Mouse (Mus musculus): ENCODE data around the gene Fam57a. TPM values are rescaled to one million over a fixed set of nuclear protein-coding genes. Genes with fewer than 3 reads are reported as not detected.

The Fam57a gene
- 14.4 and 16.0 TPM in 2 replicates for polyA plus RNA-seq (2021; fragmentation: Nextera tagmentation)
- long read RNA-seq, experiment 1, partial matches to known transcripts = 0 of 14 reads
- long read RNA-seq, experiment 1, other reads (novel, unspliced or antisense) = 11 of 14 reads
- long read RNA-seq, experiment 2, full-length matches to known transcripts = 28 of 52 reads
- long read RNA-seq, experiment 2, partial matches to known transcripts = 3 of 52 reads
- long read RNA-seq, experiment 2, other reads (novel, unspliced or antisense) = 21 of 52 reads

DNA sequence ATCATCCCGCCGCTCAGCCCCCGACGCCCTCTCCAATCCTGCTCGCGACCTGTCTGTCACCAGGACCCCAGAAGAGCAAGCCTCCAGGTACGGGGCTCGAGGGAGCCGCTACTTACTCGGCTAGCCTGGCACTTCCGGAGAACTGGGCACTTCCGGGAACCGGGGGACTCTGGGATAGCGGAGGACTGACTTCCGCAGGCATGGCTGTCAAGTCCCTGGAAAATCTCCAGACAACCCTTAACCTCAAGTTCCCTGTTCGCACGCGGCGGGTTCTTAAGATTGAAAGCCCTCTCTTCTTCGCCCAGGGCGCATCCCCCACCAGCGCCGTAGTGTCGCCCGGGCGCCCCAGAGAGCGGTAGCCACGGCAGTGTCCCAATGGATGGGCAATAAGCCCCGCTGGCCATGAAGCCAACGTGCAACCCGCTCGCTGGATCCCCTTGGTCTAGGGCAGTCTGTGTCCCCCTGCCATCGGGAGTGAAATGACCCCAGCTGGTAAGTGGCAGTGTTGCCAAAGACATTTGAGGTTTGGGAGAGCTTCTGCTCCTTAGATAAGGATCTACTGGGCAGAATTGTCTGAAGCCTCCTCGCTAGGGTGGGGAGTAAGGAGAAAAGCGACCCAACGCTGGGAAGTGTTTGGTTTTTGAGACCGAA lies at the start of gene Fam57a, which contains the start of gene Vps53:
Fam57a (plus strand) TSS at position 177 of the 651 bp plus-strand sequence.
Vps53 (minus strand) TSS at position 153 of the 651 bp plus-strand sequence.

DNA sequence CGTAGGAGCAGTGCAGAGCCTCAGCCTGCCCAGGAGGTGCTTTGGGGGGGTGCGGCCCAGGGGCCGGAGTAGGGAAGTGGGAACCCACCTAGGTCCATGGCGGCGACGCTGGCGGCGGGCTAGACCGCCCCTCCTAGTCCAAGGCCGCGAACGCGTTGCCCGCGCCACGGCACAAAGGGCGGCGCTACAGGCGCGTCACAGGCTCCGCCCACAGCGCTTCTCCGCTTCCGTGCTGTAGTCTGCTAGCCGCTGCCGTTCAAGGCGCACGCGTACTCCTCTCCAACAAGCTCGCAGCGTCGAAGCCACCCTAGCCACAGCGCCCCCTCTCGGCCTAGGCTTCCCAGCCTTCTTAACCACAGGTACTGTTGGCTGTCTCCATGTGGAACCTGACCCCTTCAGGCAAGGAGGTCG lies 37.9 kb downstream of the Fam57a start, which contains the start of the genes Dbil5 and Gemin4:
Dbil5 (plus strand) TSS at position 219 of the 411 bp plus-strand sequence.
Gemin4 (minus strand) TSS at position 275 of the 411 bp plus-strand sequence.

GRCm38 (mm10) chr11:76242901-76243810 lies 63.7 kb downstream of the Fam57a start, which contains the start of the genes Mrm3 and Glod4:
TSS of gene Mrm3 (plus strand) at chr11:76243715.
TSS of gene Glod4 (minus strand) at chr11:76243725.

Other genes with a start within 250 kb of the Fam57a start
- gene Rph3al, start 241.2 kb upstream of the Fam57a start, polyA plus RNA-seq (2021; fragmentation: Nextera tagmentation) = 1.6 and 1.9 TPM in 2 replicates
- 2.9 and 6.3 TPM in 2 replicates for gene 1700016K19Rik, start 179.8 kb upstream of the Fam57a start, polyA plus RNA-seq (2021; fragmentation: Nextera tagmentation)
- 5.3 and 5.8 TPM in 2 replicates for gene Rflnb, start 151.9 kb upstream of the Fam57a start, polyA plus RNA-seq (2021; fragmentation: Nextera tagmentation)
- gene Vps53, start within 50 bp of the Fam57a start, polyA plus RNA-seq (2021; fragmentation: Nextera tagmentation) = 63.9 and 65.8 TPM in 2 replicates
- 1.7 TPM in 2 replicates for gene Dbil5, start 37.9 kb downstream of the Fam57a start, polyA plus RNA-seq (2021; fragmentation: Nextera tagmentation)
- 7.8 and 8.7 TPM in 2 replicates for gene Gemin4, start 38.0 kb downstream of the Fam57a start, polyA plus RNA-seq (2021; fragmentation: Nextera tagmentation)
- 22.5 and 22.8 TPM in 2 replicates for gene Mrm3, start 64.0 kb downstream of the Fam57a start, polyA plus RNA-seq (2021; fragmentation: Nextera tagmentation)
- gene Glod4, start 64.1 kb downstream of the Fam57a start, polyA plus RNA-seq (2021; fragmentation: Nextera tagmentation) = 106 and 116 TPM in 2 replicates
- gene Nxn, start 219.5 kb downstream of the Fam57a start, polyA plus RNA-seq (2021; fragmentation: Nextera tagmentation) = 2.2 and 2.8 TPM in 2 replicates
- gene Timm22, start 227.3 kb downstream of the Fam57a start, polyA plus RNA-seq (2021; fragmentation: Nextera tagmentation) = 34.0 and 35.0 TPM in 2 replicates